Comparison of ENCODE assay signal across 8 mouse cellular contexts in genomic region chr7:45163735-45164490, GRCm38 (mm10). TPM values are rescaled to one million over a fixed set of nuclear protein-coding genes. Genes with fewer than 3 reads are reported as not detected.
DNase-seq lines count a peak whose midpoint lies in the region; ATAC-seq and TF ChIP-seq lines count a peak whose summit lies in the region.

Gene Slc17a7 (plus strand): TSS chr7:45163949.

- 1% methylated on average over 25 of the region's 41 CpGs for WGBS in hindbrain, embryonic 15.5 days
- WGBS in midbrain, embryonic 10.5 days: 3% methylated on average over 41 of the region's 41 CpGs

- no peak for TF ChIP-seq CTCF in embryonic fibroblast, embryonic 13.5 days (IDR thresholded peaks at IDR 0.05; ENCODE audit: borderline replicate concordance, insufficient read depth, low read length)

- no peaks in the 10 kb centered on the region for H3K4me1 ChIP-seq in embryonic fibroblast, embryonic 13.5 days (ENCODE audit: control insufficient read depth, insufficient read depth, low read length)
- H3K4me1 ChIP-seq in hindbrain, embryonic 15.5 days (replicated peaks): peaks cover 28% of the 10 kb centered on the region
- H3K4me1 ChIP-seq in midbrain, embryonic 10.5 days: peaks cover 33% of the 10 kb centered on the region

- TF ChIP-seq POLR2A in embryonic fibroblast, embryonic 13.5 days (IDR thresholded peaks at IDR 0.05; ENCODE audit: low read depth, low read length): no peak

- H3K4me2 ChIP-seq in hindbrain, embryonic 15.5 days: peak within 1 kb of the TSS; percentile 87

- no peak within 1 kb of the TSS for H3K27ac ChIP-seq in embryonic fibroblast, embryonic 13.5 days (ENCODE audit: insufficient read depth, low read length)
- H3K27ac ChIP-seq in hindbrain, embryonic 15.5 days (replicated peaks): no peak within 1 kb of the TSS
- H3K27ac ChIP-seq in midbrain, embryonic 10.5 days (replicated peaks): no peak within 1 kb of the TSS; the same call in 1 of the 2 replicates

- 0 out of 2 replicates have a peak, but pooled peaks cover 8% of the 10 kb centered on the region for H3K36me3 ChIP-seq in hindbrain, embryonic 15.5 days
- H3K36me3 ChIP-seq in midbrain, embryonic 10.5 days: peaks cover 22% of the 10 kb centered on the region

- H3K9me3 ChIP-seq in hindbrain, embryonic 15.5 days: no peaks in the 10 kb centered on the region
- H3K9me3 ChIP-seq in midbrain, embryonic 10.5 days (replicated peaks): peaks cover 3% of the 10 kb centered on the region

- no peak for ATAC-seq in hindbrain, embryonic 15.5 days (ENCODE audit: low FRiP score, low read depth)
- ATAC-seq in activated CD4-positive, CD25-positive, alpha-beta regulatory T cell, adult 4 months: no peak

- intact Hi-C loops in left cerebral cortex, postnatal 36 days (cut with DNase I): loop anchor here (2.0 kb wide), 2 partner anchors 33 to 135 kb away; no protein-coding TSS in a partner anchor

- H3K4me3 ChIP-seq in embryonic fibroblast, embryonic 13.5 days (ENCODE audit: insufficient read depth, low read length): 0 out of 2 replicates have a peak within 1 kb of the TSS, but pooled peaks have one; percentile 1
- H3K4me3 ChIP-seq in hindbrain, embryonic 15.5 days: peak within 1 kb of the TSS; percentile 37
- H3K4me3 ChIP-seq in midbrain, embryonic 10.5 days: peak within 1 kb of the TSS; percentile 58

- H3K9ac ChIP-seq in hindbrain, embryonic 15.5 days: peak within 1 kb of the TSS; percentile 37; the same call in 1 of the 2 replicates

- peaks cover 64% of the 10 kb centered on the region for H3K27me3 ChIP-seq in hindbrain, embryonic 15.5 days
- H3K27me3 ChIP-seq in midbrain, embryonic 10.5 days (ENCODE audit: low read depth, poor library complexity, severe bottlenecking): peaks cover 67% of the 10 kb centered on the region

- peak; percentile 64 for DNase-seq in CD4-positive helper T cell, adult 2 months (ENCODE audit: low read depth, low spot score)
- peak; percentile 50 for DNase-seq in NIH3T3 (ENCODE audit: low read depth)
- peak; percentile 58 to 79 for DNase-seq in left cerebral cortex, postnatal 36 days (ENCODE audit: low spot score in 2 of 2)
- DNase-seq in midbrain, embryonic 10.5 days (ENCODE audit: low spot score): peak; percentile 42
- DNase-seq in thymus, postnatal 25 days: peak; percentile 31

RNA-seq across cellular contexts. Expression of gene Slc17a7, which starts in this region (rescaled TPM):
- polyA plus RNA-seq in embryonic fibroblast, embryonic 13.5 days (2011; ENCODE audit: insufficient read length, low read depth, missing spikeins): 0.28 and 0.58 TPM in 2 replicates
- 0.71 and 1.5 TPM in 2 replicates for polyA plus RNA-seq in hindbrain, embryonic 15.5 days (2015; fragmentation: Nextera tagmentation; extraction: Ambion mirVana)
- 1,000 to 10,000 TPM; 1,276 to 1,585 TPM for total RNA-seq in left cerebral cortex, postnatal 36 days (2021)
- polyA plus RNA-seq in midbrain, embryonic 10.5 days (2016; fragmentation: Nextera tagmentation; extraction: Ambion mirVana): 0.25 and 0.52 TPM in 2 replicates
- polyA plus RNA-seq in activated CD4-positive, CD25-positive, alpha-beta regulatory T cell, adult 4 months (2017; shearing (Covaris generic)): not detected

Comparison
In these comparisons a context has a peak if more than half of its experiments do, and no peak if none do; other contexts are left out.
1. Peak in DNase-seq and H3K4me3 ChIP-seq in midbrain, embryonic 10.5 days; RNA of the gene not detected or under 1 TPM.
2. H3K4me3 ChIP-seq: peak in every context shown above with its lines; median percentile 58 in midbrain, embryonic 10.5 days; 37 in hindbrain, embryonic 15.5 days; 1 in embryonic fibroblast, embryonic 13.5 days.